Mouse (Mus musculus): ENCODE measurements around the gene Vmn1r176.
"Not testable (repeated sequence)": the region's sequence is repeated elsewhere in the genome, so short reads cannot be mapped to it uniquely, and the experiment has no call there.

The Vmn1r176 gene

GRCm38 (mm10) chr7:23837272-23837671, at the start of gene Vmn1r176:
Vmn1r176 (minus strand) TSS chr7:23837372.
- not testable (repeated sequence) for DNase-seq (ENCODE audit: extremely low spot score, low spot score)

- DNase-seq (ENCODE audit: extremely low spot score, low spot score), result not testable (repeated sequence)
These were observed 39.7 kb upstream of the Vmn1r176 start for GRCm38 (mm10) chr7:23876918-23877317.

GRCm38 (mm10) chr7:23866349-23866748, 29.2 kb upstream of the Vmn1r176 start, which contains the start of gene Vmn1r177:
Vmn1r177 (minus strand) TSS chr7:23866449.
- DNase-seq (ENCODE audit: extremely low spot score, low spot score), result not testable (repeated sequence)

DNA sequence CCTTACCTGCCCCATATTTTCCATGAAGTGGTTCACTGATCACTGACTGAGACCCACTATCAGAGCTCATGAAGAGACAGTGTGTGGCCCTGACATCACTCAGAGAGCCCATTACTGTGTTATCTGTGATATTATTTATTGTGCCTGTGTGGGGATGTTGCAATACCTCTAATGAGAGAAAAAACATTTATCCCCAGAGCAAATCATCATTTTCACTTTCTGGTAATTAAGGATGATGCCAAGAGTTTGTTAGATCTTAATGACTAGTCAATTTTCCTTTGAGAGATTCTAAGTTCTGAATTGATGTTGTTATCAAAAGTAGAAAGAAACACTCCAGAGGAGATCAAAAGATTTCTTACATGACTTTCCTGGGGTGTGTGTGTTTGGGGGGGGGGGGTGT, 26.6 kb downstream of the Vmn1r176 start, which contains the start of gene Vmn1r175:
Gene Vmn1r175 (minus strand): TSS at position 101 of the 400 bp plus-strand sequence.
- not testable (repeated sequence) for DNase-seq (ENCODE audit: extremely low spot score, low spot score)

GRCm38 (mm10) chr7:23784526-23784925, 52.6 kb downstream of the Vmn1r176 start:
- no peak for DNase-seq (ENCODE audit: extremely low spot score, low spot score)
